Mouse (Mus musculus): ENCODE results near the gene Mtx3. TPM values are rescaled to one million over a fixed set of nuclear protein-coding genes. Genes with fewer than 3 reads are reported as not detected.

Mtx3 gene
- polyA plus RNA-seq, 1 experiment from 2014 or later = 3.5 TPM

DNA sequence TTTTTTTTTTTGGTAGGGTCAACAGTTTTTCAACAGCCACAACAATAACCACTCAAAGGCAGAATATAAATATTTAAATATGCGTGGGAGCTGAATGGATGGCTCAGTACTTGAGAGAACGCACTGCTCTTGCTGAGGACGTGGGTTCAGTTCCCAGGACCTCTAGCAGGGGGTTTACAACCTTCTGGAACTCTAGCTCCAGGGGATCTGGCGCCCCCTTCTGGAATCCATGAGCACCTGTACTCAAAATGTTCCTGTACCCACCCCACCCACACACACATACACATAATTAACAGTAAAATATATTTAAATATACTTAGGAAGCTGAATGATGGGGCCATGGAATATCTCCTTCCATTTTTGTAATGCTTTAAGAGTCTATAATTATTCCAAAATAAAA, 11.3 kb downstream of the Mtx3 start:
- Histone ChIP-seq H3K36me3 (peaks cover 37% of the 10 kb centered on the region), H3K4me3 (no peak overlapping the region), H3K4me1 (peaks cover 16% of the 10 kb centered on the region), H3K27ac (no peak overlapping the region), H3K27me3 (ENCODE audit: insufficient read depth, poor library complexity, severe bottlenecking) (no peaks in the 10 kb centered on the region), H3K9me3 (no peaks in the 10 kb centered on the region)
- no peak for DNase-seq (ENCODE audit: low spot score)
- WGBS = 75% methylated on average over 4 of the region's 4 CpGs

DNA sequence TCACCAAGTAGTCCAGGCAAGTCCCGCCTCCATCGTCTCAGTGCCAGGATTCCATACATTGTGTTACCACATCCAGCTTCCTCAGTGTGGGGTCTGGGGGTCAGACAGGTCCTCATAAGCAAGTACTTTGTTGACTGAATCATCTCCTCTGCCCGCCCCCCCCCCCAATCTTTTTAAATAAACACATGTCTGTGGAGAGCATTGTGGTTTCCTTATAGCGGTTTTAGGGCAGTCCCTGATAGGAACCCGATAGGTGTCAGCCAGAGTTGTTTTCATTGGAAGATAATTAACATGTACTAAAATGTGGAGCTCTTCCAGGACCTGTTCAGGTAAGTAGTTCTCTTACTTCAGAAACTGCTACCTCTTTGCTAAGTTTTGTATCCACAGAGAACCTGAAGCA, 14.2 kb downstream of the Mtx3 start:
- Histone ChIP-seq H3K4me1 (peaks cover 23% of the 10 kb centered on the region), H3K27me3 (ENCODE audit: insufficient read depth, poor library complexity, severe bottlenecking) (no peaks in the 10 kb centered on the region), H3K4me3 (no peak overlapping the region), H3K36me3 (peaks cover 15% of the 10 kb centered on the region), H3K27ac (peak overlapping the region; percentile 62; the same call in 1 of the 2 replicates), H3K9me3 (no peaks in the 10 kb centered on the region)
- DNase-seq (ENCODE audit: low spot score) = no peak
- 70% methylated on average over 5 of the region's 5 CpGs for WGBS

DNA sequence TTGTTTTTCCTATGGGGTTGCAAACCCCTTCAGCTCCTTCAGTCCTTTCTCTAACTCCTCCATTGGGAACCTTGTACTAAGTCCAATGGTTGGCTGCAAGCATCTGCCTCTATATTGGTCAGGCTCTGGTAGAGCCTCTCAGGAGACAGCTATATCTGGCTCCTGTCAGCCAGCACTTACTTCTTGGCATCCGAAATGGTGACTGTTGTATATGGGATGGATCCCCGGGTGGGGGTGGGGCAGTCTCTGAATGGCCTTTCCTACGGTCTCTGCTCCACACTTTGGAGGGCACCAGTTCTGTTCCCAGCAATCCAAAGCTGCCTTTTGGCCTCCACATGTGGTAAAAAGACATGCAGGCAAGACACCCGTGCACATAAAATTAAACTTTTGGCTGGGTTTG, 15.4 kb downstream of the Mtx3 start:
- H3K36me3 ChIP-seq = peaks cover 9% of the 10 kb centered on the region
- H3K4me3 ChIP-seq = no peak overlapping the region
- H3K27ac ChIP-seq = peak overlapping the region; percentile 62; the same call in 1 of the 2 replicates
- no peaks in the 10 kb centered on the region for H3K9me3 ChIP-seq
- H3K27me3 ChIP-seq (ENCODE audit: insufficient read depth, poor library complexity, severe bottlenecking) = no peaks in the 10 kb centered on the region
- WGBS = 38% methylated on average over 4 of the region's 4 CpGs
- DNase-seq (ENCODE audit: low spot score) = no peak
- peaks cover 23% of the 10 kb centered on the region for H3K4me1 ChIP-seq

DNA sequence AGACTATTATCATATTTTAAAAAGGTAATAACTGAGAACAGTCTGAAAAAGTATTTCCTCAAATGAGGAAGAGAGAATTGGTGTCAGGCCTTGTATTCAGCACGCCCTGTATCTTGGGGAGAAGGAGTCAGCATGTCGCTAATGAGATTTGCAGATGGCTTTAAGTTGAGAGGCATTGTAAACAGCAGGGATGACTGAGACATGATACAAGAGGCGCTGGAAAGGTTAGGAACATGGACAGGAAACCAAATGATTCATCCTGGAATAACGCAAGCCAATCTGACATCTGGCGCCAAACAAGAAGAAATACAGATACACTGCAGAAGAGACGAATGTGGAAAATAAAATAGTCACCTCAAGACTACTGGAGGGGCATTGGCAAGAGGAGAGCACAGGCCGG, 20.8 kb downstream of the Mtx3 start:
- WGBS = 66% methylated on average over 7 of the region's 7 CpGs
- DNase-seq (ENCODE audit: low spot score) = no peak
- Histone ChIP-seq H3K27ac (no peak overlapping the region), H3K4me3 (no peak overlapping the region), H3K9me3 (no peaks in the 10 kb centered on the region), H3K27me3 (ENCODE audit: insufficient read depth, poor library complexity, severe bottlenecking) (no peaks in the 10 kb centered on the region), H3K36me3 (no peaks in the 10 kb centered on the region), H3K4me1 (peaks cover 11% of the 10 kb centered on the region)

DNA sequence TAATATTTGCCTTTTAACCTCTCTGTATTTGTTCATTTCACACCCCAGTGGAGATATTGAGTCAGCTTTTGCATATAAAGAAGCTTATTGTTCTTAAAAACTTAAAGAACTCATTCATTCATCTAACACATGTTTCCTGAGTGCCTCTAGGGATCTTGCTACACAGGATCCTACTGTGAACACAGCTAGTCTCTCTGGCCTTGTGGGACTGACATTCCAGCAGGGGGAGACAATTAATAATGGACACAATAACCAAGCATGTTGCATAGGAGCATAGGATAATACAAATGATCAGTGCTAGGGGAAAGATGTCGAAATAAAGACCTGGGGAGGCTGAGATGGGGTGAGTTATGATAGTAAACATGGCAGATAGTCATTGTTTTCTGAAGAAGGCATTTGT, 22.1 kb downstream of the Mtx3 start:
- Histone ChIP-seq H3K9me3 (no peaks in the 10 kb centered on the region), H3K4me1 (peaks cover 7% of the 10 kb centered on the region; the same call in 1 of the 2 replicates), H3K36me3 (no peaks in the 10 kb centered on the region), H3K27ac (no peak overlapping the region), H3K27me3 (ENCODE audit: insufficient read depth, poor library complexity, severe bottlenecking) (no peaks in the 10 kb centered on the region), H3K4me3 (no peak overlapping the region)
- WGBS = 71% methylated on average over 1 of the region's 1 CpGs
- DNase-seq (ENCODE audit: low spot score) = no peak

DNA sequence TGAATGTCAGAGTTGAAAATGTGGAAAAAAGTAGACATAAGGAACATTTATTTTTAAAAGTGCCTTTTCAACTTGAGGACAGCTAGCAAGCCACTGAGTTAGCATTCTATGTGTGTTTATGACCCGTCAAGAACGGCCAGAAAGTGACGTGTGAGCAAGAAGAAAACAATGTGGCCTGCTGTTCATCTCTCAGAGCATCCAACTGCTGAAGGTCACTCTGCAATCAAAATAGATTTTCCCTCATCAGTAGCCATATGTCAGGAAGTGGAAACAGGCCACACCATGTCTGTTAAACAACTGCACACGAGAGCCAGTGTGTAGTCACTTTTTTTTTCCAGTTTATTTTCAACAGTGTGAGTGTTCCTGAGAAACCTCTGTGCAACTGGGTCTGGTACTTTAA, 35.0 kb downstream of the Mtx3 start:
- WGBS = 55% methylated on average over 4 of the region's 4 CpGs
- DNase-seq (ENCODE audit: low spot score) = no peak
- no peaks in the 10 kb centered on the region for H3K36me3 ChIP-seq
- no peak overlapping the region for H3K4me3 ChIP-seq
- H3K9me3 ChIP-seq = no peaks in the 10 kb centered on the region
- 0 out of 2 replicates have a peak, but pooled peaks cover 8% of the 10 kb centered on the region for H3K4me1 ChIP-seq
- no peak overlapping the region for H3K27ac ChIP-seq
- no peaks in the 10 kb centered on the region for H3K27me3 ChIP-seq (ENCODE audit: insufficient read depth, poor library complexity, severe bottlenecking)

DNA sequence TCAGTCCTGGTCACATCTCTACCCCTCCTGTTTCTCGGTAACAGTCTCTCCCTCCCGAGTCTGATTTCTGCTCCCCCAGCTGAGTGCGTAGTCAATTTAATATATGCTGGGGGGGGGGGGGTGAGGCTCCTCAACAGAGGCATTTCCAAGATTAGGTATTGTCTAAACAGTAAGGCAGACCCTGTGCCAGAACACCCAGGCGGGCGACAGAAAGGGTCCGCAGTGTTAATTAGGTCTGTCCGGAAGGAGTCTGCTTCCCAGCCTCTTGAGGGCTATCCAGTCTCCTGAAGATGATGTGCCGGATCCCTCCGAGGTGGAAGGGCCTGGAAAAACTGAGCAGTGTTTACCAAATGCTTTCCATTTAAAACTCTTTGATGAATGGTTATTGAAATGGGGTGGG, 35.4 kb downstream of the Mtx3 start:
- H3K4me1 ChIP-seq = peaks cover 12% of the 10 kb centered on the region; the same call in 1 of the 2 replicates
- no peak for DNase-seq (ENCODE audit: low spot score)
- 80% methylated on average over 9 of the region's 9 CpGs for WGBS
- H3K27me3 ChIP-seq (ENCODE audit: insufficient read depth, poor library complexity, severe bottlenecking) = no peaks in the 10 kb centered on the region
- no peaks in the 10 kb centered on the region for H3K9me3 ChIP-seq
- H3K27ac ChIP-seq = peak overlapping the region; percentile 30; the same call in 1 of the 2 replicates
- H3K4me3 ChIP-seq = no peak overlapping the region
- no peaks in the 10 kb centered on the region for H3K36me3 ChIP-seq

DNA sequence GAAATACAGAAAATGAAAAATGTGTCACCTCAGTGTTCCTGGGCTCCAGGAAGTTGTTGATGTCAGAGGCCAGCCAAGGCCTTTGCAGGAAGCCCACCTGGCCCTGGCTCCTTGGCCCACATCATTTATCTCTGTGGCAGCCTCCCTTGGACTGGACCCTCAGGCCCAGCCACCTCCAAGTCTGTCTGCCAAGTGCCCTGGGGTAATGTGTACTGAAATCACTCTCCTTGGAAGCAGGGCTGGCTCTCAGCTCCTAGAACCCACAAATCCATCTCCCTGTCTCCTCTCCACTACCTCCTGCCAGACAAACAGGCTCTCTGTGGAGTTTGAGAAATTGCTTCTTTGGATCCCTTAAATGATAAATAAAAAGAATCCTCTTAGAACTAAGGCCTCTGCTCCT, 36.0 kb downstream of the Mtx3 start:
- Histone ChIP-seq H3K27ac (no peak overlapping the region), H3K4me3 (no peak overlapping the region), H3K4me1 (peaks cover 13% of the 10 kb centered on the region; the same call in 1 of the 2 replicates), H3K27me3 (ENCODE audit: insufficient read depth, poor library complexity, severe bottlenecking) (no peaks in the 10 kb centered on the region), H3K9me3 (no peaks in the 10 kb centered on the region), H3K36me3 (no peaks in the 10 kb centered on the region)
- no peak for DNase-seq (ENCODE audit: low spot score)

DNA sequence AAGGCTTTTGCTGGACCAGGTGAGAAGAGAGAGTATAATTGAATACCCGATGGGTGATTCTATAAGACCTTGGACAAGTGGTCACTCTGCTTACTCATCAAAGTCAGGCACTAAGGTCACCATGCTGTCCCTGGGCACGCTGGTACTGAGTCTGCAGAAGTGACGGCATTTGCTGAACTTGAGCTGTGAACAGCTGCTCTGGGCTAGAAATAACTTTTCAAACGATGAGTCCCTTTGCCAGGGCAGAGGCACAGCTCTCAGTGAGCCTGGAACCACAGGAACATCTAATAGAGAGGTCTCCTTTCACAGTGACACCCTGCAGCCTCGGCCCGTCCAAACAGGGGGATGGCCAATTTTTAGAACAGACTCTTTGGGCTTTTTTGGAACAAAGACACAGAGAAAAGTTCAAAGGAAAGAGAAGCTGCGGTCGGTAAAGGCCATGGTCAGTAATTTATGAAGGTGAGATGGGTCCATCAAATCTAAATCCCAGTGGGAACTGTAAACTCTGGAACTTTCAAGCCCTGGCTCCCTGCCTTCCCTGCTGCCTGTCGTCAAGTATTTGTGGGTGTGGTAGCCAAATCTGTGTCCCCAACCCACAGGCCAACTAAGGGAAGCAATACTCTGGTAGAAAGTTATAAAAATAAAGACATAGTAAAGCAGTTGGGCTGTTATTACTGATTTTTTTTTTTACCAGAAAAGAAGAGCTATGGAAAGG, 37.9 kb downstream of the Mtx3 start:
- Histone ChIP-seq H3K27me3 (ENCODE audit: insufficient read depth, poor library complexity, severe bottlenecking) (no peaks in the 10 kb centered on the region), H3K27ac (peak overlapping the region; percentile 48; the same call in 1 of the 2 replicates), H3K4me3 (no peak overlapping the region), H3K9me3 (no peaks in the 10 kb centered on the region), H3K4me1 (peaks cover 13% of the 10 kb centered on the region; the same call in 1 of the 2 replicates), H3K36me3 (no peaks in the 10 kb centered on the region)
- WGBS = 69% methylated on average over 9 of the region's 9 CpGs
- no peak for DNase-seq (ENCODE audit: low spot score)

DNA sequence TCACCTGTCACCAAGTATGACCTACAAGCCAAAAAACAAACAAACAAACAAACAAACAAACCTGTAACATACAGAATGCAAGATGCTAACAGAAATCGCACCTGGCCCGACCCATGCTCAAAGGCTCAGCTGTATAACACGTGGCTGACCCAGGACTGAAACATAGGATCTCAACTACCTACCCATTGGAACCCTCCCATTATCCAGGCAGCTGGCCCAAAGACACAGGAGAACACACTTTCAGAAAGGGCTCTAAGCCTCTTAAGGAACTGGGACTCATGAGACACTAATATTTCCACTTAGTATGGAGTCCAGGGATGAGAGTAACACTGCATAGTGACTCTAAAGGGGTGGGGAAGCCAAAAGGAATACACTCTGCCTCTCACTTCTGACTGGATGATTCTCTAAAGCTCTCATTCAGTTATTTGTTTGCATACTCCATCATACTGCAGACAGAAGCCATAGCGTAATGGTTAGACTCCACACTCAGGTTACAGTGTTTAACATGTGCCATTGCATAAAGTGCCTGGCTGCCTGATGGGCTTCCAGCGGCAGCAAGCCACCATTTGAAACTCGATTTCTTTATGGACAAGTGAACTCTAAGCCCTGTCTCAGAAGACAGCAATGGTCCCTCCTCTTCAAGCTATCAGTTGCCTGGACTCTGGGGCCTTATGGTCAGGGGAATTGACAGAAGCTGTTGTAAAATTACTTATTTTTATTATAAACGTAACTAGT, 38.6 kb downstream of the Mtx3 start:
- 87% methylated on average over 7 of the region's 7 CpGs for WGBS
- H3K36me3 ChIP-seq = no peaks in the 10 kb centered on the region
- H3K4me3 ChIP-seq = no peak overlapping the region
- H3K9me3 ChIP-seq = no peaks in the 10 kb centered on the region
- DNase-seq (ENCODE audit: low spot score) = no peak
- H3K4me1 ChIP-seq = peaks cover 13% of the 10 kb centered on the region; the same call in 1 of the 2 replicates
- no peak overlapping the region for H3K27ac ChIP-seq
- H3K27me3 ChIP-seq (ENCODE audit: insufficient read depth, poor library complexity, severe bottlenecking) = no peaks in the 10 kb centered on the region

DNA sequence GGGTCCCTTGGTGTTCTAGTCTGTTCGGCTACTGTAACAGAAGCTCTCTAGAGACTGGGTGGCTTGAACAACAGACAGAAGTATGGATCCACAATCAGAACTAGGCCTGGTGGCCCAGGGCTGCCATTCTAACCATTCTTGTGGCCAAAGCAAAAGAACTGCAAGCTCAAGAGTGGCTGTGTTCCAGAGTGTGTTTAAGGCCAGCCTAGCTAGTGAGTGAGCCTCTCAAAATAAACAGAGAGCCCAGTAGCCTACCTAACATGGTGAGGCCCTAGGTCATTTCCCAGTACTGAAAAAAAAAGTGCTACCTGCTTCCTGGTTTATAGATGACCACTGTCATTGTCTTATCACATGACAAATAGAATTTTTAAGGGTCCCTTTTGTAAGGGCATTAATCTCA, 39.6 kb downstream of the Mtx3 start:
- no peaks in the 10 kb centered on the region for H3K9me3 ChIP-seq
- no peaks in the 10 kb centered on the region for H3K36me3 ChIP-seq
- no peak overlapping the region for H3K4me3 ChIP-seq
- no peak overlapping the region for H3K27ac ChIP-seq
- 81% methylated on average over 1 of the region's 1 CpGs for WGBS
- no peaks in the 10 kb centered on the region for H3K27me3 ChIP-seq (ENCODE audit: insufficient read depth, poor library complexity, severe bottlenecking)
- peaks cover 13% of the 10 kb centered on the region; the same call in 1 of the 2 replicates for H3K4me1 ChIP-seq
- no peak for DNase-seq (ENCODE audit: low spot score)

DNA sequence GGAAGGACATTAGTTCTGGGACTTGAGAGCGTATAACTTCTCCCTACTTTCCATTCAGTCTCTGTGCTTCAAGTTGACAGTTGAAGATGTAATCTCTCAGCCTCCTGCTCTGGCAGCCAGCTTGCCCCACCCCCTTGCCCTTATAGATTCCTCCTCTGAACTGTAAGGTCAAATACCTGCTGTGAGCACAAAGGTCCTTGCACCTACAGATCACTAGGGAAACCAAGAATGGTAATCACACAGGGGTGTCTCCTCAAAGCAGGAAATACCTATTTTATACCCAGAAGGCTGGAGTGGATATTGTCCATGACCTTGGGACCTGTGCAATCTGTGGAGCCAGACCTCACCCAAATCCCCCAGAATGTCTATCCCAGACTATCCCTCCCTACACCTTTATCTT, 40.4 kb downstream of the Mtx3 start:
- Histone ChIP-seq H3K36me3 (no peaks in the 10 kb centered on the region), H3K9me3 (no peaks in the 10 kb centered on the region), H3K4me1 (peaks cover 10% of the 10 kb centered on the region; the same call in 1 of the 2 replicates), H3K27ac (no peak overlapping the region), H3K27me3 (ENCODE audit: insufficient read depth, poor library complexity, severe bottlenecking) (no peaks in the 10 kb centered on the region), H3K4me3 (no peak overlapping the region)
- WGBS = 29% methylated on average over 1 of the region's 1 CpGs
- no peak for DNase-seq (ENCODE audit: low spot score)

DNA sequence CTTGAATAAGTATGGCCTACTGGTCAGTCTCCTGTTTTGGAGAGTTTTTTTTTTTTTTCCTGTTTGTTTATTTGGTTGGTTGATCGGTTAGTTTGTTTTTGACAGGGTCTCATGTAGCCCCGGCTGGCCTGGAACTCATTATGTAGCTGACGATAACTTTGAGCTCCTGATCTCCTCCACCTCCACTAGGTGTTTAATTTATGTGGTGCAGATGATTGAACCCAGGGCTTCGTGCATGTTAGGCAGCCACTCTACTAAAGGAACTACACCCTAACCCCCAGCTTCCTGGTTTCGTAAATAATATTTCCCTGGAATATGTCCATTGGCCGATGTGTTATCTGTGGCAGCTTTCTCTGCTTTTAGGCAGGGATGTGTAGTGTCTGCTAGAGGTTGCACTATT, 54.5 kb downstream of the Mtx3 start:
- peaks cover 35% of the 10 kb centered on the region for H3K4me1 ChIP-seq
- no peak overlapping the region for H3K4me3 ChIP-seq
- no peak for DNase-seq (ENCODE audit: low spot score)
- no peaks in the 10 kb centered on the region for H3K36me3 ChIP-seq
- no peaks in the 10 kb centered on the region for H3K9me3 ChIP-seq
- WGBS = 78% methylated on average over 6 of the region's 6 CpGs
- H3K27ac ChIP-seq = no peak overlapping the region
- H3K27me3 ChIP-seq (ENCODE audit: insufficient read depth, poor library complexity, severe bottlenecking) = no peaks in the 10 kb centered on the region
